ENCODE assay signal across 17 mouse cellular contexts in genomic region chr17:78292827-78293488, GRCm38 (mm10).
"Had no signal": no experiment of that assay in that cellular context is flagged by ENCODE, and none has a peak within 500 bp of the region (broad histone marks: within the 10 kb centered on the region; RNA-seq: fewer than 3 reads in every experiment).

No protein-coding gene starts in this region.

- H3K4me1 ChIP-seq: midbrain, embryonic 12.5 days; neural tube, embryonic 15.5 days had no signal

- H3K9ac ChIP-seq: lung, embryonic 14.5 days; midbrain, embryonic 12.5 days; neural tube, embryonic 13.5 days; neural tube, embryonic 15.5 days had no signal

- H3K36me3 ChIP-seq: neural tube, embryonic 13.5 days; neural tube, embryonic 15.5 days had no signal

- ATAC-seq: midbrain, embryonic 16.5 days had no signal

- H3K4me2 ChIP-seq: lung, embryonic 14.5 days; midbrain, embryonic 12.5 days; neural tube, embryonic 13.5 days; neural tube, embryonic 15.5 days had no signal

- H3K4me3 ChIP-seq: midbrain, embryonic 10.5 days; midbrain, embryonic 12.5 days; myocyte; neural tube, embryonic 13.5 days; neural tube, embryonic 15.5 days had no signal

- H3K9me3 ChIP-seq: midbrain, embryonic 10.5 days; midbrain, embryonic 12.5 days; neural tube, embryonic 13.5 days; neural tube, embryonic 15.5 days had no signal

- DNase-seq: lung, adult 18-20 months; lung, embryonic 14.5 days; lung, postnatal 10 days; lung, postnatal 4 days; midbrain, embryonic 14.5 days; retina, postnatal 1 day; right cerebral cortex, postnatal 14 days; spleen, adult 18-20 months; thymus, adult 18-20 months; thymus, postnatal 14 days; thymus, postnatal 36 days had no signal

- H3K27ac ChIP-seq: midbrain, embryonic 10.5 days; midbrain, embryonic 12.5 days; neural tube, embryonic 13.5 days; neural tube, embryonic 15.5 days had no signal

- H3K27me3 ChIP-seq: midbrain, embryonic 12.5 days; neural tube, embryonic 13.5 days; neural tube, embryonic 15.5 days had no signal
